Mouse (Mus musculus): ENCODE results near the gene Gnaq. TPM values are rescaled to one million over a fixed set of nuclear protein-coding genes. Genes with fewer than 3 reads are reported as not detected.

Gene Gnaq
- total and polyA plus RNA-seq, 3 experiments, result 8.1 to 12.9 (median 8.2) TPM

DNA sequence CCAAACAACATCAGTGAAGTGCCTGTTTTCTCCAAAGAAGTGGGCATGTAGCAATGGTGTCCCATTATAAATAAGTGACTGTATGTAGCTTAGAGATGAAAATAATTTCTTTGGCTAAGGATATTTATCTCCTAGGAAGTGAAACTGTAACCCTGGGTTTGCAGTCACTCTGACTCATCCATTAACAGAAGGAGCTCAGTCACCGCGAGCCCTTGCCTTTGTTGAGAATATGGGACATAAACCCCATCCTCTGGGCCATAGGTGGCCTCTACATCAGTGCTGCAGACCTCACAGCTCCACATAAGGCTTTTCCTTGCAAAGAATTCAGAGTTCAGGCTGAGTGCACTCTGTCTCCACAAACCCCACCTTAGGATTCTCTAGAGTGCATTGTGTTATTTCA lies 77.0 kb downstream of the Gnaq start:
- dilution Hi-C loops (cut with MboI; ENCODE audit: extremely low pct_ligation_motif_present, extremely low pct_unique_long_range_greater_than_20kb, low sequenced_read_pairs), result no loop called here

DNA sequence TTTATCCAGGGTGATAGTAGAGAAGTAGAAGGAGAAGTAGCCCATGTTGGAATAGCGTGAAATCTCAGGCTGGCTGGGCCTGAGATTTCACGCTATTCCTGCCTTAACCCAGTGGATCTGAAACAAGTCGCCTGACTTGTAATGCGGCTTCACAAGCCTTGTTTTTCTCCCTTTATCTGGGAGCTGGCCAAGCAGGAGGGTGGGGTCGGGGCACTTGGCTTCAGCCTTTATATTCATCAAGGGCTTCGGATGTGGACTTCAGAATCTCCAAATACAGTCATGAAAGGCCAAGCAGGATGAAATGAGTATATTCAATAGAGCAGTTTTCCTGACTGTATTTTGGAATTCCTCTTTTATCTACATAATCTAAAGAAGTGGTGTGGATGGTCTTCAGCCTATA lies 82.3 kb downstream of the Gnaq start:
- no peaks in the 10 kb centered on the region for H3K27me3 ChIP-seq (replicated peaks)
- H3K9ac ChIP-seq (ENCODE audit: insufficient read depth, low read depth), result no peak overlapping the region
- no peaks in the 10 kb centered on the region for H3K79me2 ChIP-seq (replicated peaks; ENCODE audit: control insufficient read depth, extremely low read depth, insufficient read depth, poor library complexity, severe bottlenecking)
- H3K4me2 ChIP-seq (ENCODE audit: insufficient read depth, low read depth, poor library complexity, severe bottlenecking), result no peak overlapping the region
- H3K27ac ChIP-seq (ENCODE audit: insufficient read depth, low read depth), result no peak overlapping the region
- no peak overlapping the region for H3K4me3 ChIP-seq (replicated peaks in 1 of 3; ENCODE audit: low read depth in 2 of 3, low read length in 2 of 3, poor library complexity in 1 of 3)
- no peak for TF ChIP-seq MAZ (IDR thresholded peaks at IDR 0.05; ENCODE audit: low read depth, low read length)
- no peak for TF ChIP-seq RCOR1 (conservative IDR thresholded peaks at IDR 0.05; ENCODE audit: low read depth, low read length)
- no peak for TF ChIP-seq EP300 (IDR thresholded peaks at IDR 0.05; ENCODE audit: low read length)
- TF ChIP-seq ZNF384 (IDR thresholded peaks at IDR 0.05; ENCODE audit: low read depth, low read length), result no peak
- no peak for TF ChIP-seq RAD21 (IDR thresholded peaks at IDR 0.05; ENCODE audit: low read depth, low read length)
- TF ChIP-seq MYC (IDR thresholded peaks at IDR 0.05; ENCODE audit: low read depth, low read length), result no peak
- no peak for TF ChIP-seq ZMIZ1 (IDR thresholded peaks at IDR 0.05; ENCODE audit: low read depth, low read length)
- TF ChIP-seq ZKSCAN1 (IDR thresholded peaks at IDR 0.05; ENCODE audit: borderline replicate concordance, low read depth, low read length), result no peak
- no peak for TF ChIP-seq POLR2AphosphoS2 (IDR thresholded peaks at IDR 0.05; ENCODE audit: low read depth, low read length)
- no peak for TF ChIP-seq SIN3A (IDR thresholded peaks at IDR 0.05; ENCODE audit: low read length)
- TF ChIP-seq PAX5 (IDR thresholded peaks at IDR 0.05; ENCODE audit: low read length), result no peak
- TF ChIP-seq USF1 (IDR thresholded peaks at IDR 0.05; ENCODE audit: low read depth, low read length), result no peak
- DNase-seq (ENCODE audit: extremely low read depth), result no peak
- in situ Hi-C loops (cut with MboI; ENCODE audit: low pct_ligation_motif_present, low pct_unique_long_range_greater_than_20kb, low sequenced_read_pairs) (no loop called here), dilution Hi-C loops (cut with MboI; ENCODE audit: extremely low pct_ligation_motif_present, extremely low pct_unique_long_range_greater_than_20kb, low sequenced_read_pairs) (no loop called here)
- peaks cover 0 to 17% of the 10 kb centered on the region in 2 experiments; a peak in 1 of 4 replicates for H3K4me1 ChIP-seq (ENCODE audit: control insufficient read depth in 1 of 2, insufficient read depth in 2 of 2)
- H3K9me3 ChIP-seq (replicated peaks; ENCODE audit: low read length), result no peaks in the 10 kb centered on the region
- peaks cover 0 to 10% of the 10 kb centered on the region in 2 experiments for H3K36me3 ChIP-seq (replicated peaks in 1 of 2; ENCODE audit: control insufficient read depth in 1 of 2, insufficient read depth in 1 of 2, low read length in 1 of 2)

More for the DNA sequence above, 77.0 kb downstream of the Gnaq start:
- Histone ChIP-seq H3K9me3 (replicated peaks; ENCODE audit: low read length) (no peaks in the 10 kb centered on the region), H3K4me3 (replicated peaks in 1 of 3; ENCODE audit: low read depth in 2 of 3, low read length in 2 of 3, poor library complexity in 1 of 3) (no peak overlapping the region), H3K4me2 (ENCODE audit: insufficient read depth, low read depth, poor library complexity, severe bottlenecking) (no peak overlapping the region), H3K79me2 (replicated peaks; ENCODE audit: control insufficient read depth, extremely low read depth, insufficient read depth, poor library complexity, severe bottlenecking) (no peaks in the 10 kb centered on the region; the same call in 1 of the 2 replicates), H3K36me3 (replicated peaks in 1 of 2; ENCODE audit: control insufficient read depth in 1 of 2, insufficient read depth in 1 of 2, low read length in 1 of 2) (peaks cover 0 to 2% of the 10 kb centered on the region in 2 experiments), H3K4me1 (ENCODE audit: control insufficient read depth in 1 of 2, insufficient read depth in 2 of 2) (peaks cover 6 to 38% of the 10 kb centered on the region in 2 experiments), H3K9ac (ENCODE audit: insufficient read depth, low read depth) (no peak overlapping the region), H3K27me3 (replicated peaks) (no peaks in the 10 kb centered on the region), H3K27ac (ENCODE audit: insufficient read depth, low read depth) (no peak overlapping the region)
- no peak for TF ChIP-seq IRF4 (IDR thresholded peaks at IDR 0.05; ENCODE audit: low read depth, low read length)
- TF ChIP-seq ZMIZ1 (IDR thresholded peaks at IDR 0.05; ENCODE audit: low read depth, low read length), result no peak
- no peak for TF ChIP-seq MEF2A (IDR thresholded peaks at IDR 0.05; ENCODE audit: borderline replicate concordance, low read depth, low read length)
- TF ChIP-seq UBTF (IDR thresholded peaks at IDR 0.05; ENCODE audit: low read depth, low read length), result no peak
- no peak for TF ChIP-seq ZNF384 (IDR thresholded peaks at IDR 0.05; ENCODE audit: low read depth, low read length)
- no peak for TF ChIP-seq KAT2A (IDR thresholded peaks at IDR 0.05; ENCODE audit: insufficient replicate concordance, low read length)
- TF ChIP-seq ZC3H11A (IDR thresholded peaks at IDR 0.05; ENCODE audit: low read depth, low read length), result no peak
- TF ChIP-seq TBP (conservative IDR thresholded peaks at IDR 0.05; ENCODE audit: low read depth, low read length), result no peak
- no peak for TF ChIP-seq ELF1 (IDR thresholded peaks at IDR 0.05; ENCODE audit: low read depth, low read length)
- TF ChIP-seq JUN (IDR thresholded peaks at IDR 0.05; ENCODE audit: insufficient read depth, low read depth, low read length), result no peak
- no peak for TF ChIP-seq EP300 (IDR thresholded peaks at IDR 0.05; ENCODE audit: low read length)
- TF ChIP-seq MYC (IDR thresholded peaks at IDR 0.05; ENCODE audit: low read depth, low read length), result no peak
- no peak for TF ChIP-seq NELFE (IDR thresholded peaks at IDR 0.05; ENCODE audit: low read depth, low read length)
- no peak for TF ChIP-seq MAZ (IDR thresholded peaks at IDR 0.05; ENCODE audit: low read depth, low read length)
- TF ChIP-seq GABPA (IDR thresholded peaks at IDR 0.05; ENCODE audit: insufficient replicate concordance, low read depth, low read length), result no peak
- TF ChIP-seq RCOR1 (conservative IDR thresholded peaks at IDR 0.05; ENCODE audit: low read depth, low read length), result no peak
- no peak for TF ChIP-seq POLR2A (IDR thresholded peaks at IDR 0.05; ENCODE audit: low read depth, low read length)
- TF ChIP-seq CHD2 (IDR thresholded peaks at IDR 0.05; ENCODE audit: low read length), result no peak
- TF ChIP-seq NRF1 (IDR thresholded peaks at IDR 0.05; ENCODE audit: low read depth, low read length), result no peak
- no peak for TF ChIP-seq TCF12 (IDR thresholded peaks at IDR 0.05; ENCODE audit: low read depth, low read length)
- DNase-seq (ENCODE audit: extremely low read depth), result no peak
- in situ Hi-C loops (cut with MboI; ENCODE audit: low pct_ligation_motif_present, low pct_unique_long_range_greater_than_20kb, low sequenced_read_pairs), result no loop called here

Data from CH12.LX (cell line).